Mouse (Mus musculus): ENCODE data around the gene Kcnv2.

The Kcnv2 gene

DNA sequence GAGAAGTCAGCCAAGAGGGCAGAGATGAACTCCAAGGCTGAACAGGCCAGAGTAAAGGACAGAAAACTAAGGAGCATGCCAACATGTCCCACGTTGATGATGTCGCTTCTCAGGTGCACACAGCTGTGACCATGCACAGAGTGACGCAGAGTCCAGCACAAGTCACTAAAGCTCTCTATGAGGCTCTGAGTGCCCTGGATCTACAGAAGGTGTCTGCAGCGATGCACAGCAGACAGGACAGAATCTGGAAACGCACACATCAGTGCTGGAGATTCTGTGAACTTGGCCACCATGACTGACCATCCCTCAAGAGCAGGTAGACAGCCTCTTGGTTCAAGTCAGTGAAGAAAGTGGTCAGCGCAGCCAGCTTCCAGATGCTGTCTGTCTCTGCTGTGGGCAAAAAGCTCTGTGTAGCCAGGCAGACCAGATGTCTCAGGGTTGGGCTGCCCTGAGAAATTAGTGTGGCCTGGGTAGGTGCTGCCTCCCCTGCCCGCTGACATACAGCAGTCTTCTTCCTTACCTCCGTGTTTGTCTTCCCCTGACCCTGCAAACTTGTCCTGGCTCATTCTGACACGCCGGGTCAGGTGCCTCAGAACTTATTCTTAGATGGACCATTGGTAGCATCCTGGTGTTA is 43.8 kb downstream of the Kcnv2 start:
- no peak for DNase-seq (ENCODE audit: low spot score)

DNA sequence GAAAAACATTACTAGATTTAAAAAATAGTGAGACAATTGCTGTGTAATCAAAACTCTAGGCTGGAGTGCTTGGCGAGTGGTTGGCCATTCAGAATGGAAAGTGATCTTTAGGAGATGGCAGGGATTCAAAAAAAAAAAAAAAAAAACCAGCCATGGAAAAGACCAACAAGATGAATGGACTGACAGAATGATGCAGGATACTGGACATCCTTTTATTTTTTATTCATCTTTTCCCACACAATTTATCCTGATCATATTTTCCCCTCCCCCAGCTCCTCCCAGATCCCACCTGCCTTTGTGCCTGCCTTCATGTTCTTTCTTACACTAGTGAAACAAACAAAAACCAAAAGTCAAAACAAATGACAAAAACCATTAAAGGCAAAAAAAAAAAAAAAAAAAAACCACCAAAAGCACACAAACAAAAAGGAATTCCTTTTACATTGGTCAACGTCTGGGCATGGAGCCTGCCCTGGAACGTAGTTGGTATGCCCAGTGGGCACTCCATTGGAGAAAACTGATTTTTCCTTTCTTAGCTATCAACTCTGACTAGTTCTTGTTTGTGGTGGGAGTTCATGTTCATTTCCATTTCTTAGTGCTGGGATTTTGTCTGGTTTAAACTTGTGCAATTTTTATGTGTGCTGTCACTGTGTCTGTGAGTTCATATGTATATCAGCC is 47.2 kb downstream of the Kcnv2 start:
- no peak for DNase-seq (ENCODE audit: low spot score)

- no peak for DNase-seq (ENCODE audit: low spot score)
These were observed 47.8 kb downstream of the Kcnv2 start for GRCm38 (mm10) chr19:27370174-27370573.

DNA sequence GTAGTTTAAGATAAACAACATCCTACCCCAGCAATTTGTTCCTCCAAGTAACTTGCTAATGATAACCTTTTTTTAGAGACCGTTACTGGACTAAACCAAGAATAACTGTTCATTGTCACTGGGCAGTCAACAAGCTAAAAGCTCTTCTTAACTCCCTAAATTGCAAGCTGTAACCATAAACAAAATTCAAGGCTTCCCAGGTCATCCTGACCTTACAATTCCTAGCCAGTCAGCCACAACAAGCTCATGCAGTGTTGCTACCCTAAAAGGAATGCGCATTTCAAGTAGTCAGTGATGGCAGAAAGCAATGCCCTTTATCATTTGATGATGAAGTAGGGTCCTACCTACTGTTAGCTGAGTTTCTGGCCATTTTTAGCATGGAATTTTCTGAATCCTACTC is 48.4 kb downstream of the Kcnv2 start:
- no peak for DNase-seq (ENCODE audit: low spot score)

GRCm38 (mm10) chr19:27379712-27380401 is 57.5 kb downstream of the Kcnv2 start:
- no peak for DNase-seq (ENCODE audit: low spot score)

DNA sequence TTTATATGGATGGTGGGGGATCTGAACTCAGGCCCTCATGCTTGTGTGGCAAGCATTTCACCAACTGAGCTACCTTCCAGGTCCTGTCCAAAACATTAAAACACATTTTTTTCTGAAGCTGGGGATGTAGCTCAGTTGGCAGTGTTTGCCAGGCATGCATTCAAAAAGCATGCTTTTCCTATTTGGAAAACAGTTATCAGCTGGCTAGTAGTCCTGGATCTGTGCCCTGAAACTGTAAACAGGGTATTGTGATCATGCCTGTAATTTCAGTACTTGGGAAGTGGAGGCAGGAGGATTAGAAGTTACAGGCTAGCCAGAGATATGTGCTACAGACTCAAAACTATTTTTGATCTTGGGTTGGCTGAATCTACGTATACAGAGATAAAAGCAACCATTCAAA is 59.7 kb downstream of the Kcnv2 start:
- DNase-seq (ENCODE audit: low spot score): no peak

DNA sequence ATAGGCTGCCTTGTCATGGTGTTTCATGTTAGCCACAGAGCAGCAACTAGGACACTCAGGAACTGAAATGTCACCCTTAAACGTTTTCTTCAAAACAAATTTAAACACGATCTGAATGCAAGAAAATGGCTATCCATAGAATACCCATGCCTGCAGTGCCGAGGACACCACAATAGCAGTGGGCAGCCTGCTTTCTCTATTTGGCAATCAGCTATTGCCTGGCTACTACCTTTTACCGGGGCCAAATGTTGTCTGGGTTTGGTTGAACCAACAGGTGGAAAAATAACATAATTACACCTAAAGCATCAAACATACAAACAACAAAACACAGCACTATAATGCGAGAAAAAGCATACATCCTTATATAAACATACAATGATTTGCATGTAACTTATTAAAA is 60.9 kb downstream of the Kcnv2 start:
- DNase-seq (ENCODE audit: low spot score): no peak

- DNase-seq (ENCODE audit: low spot score): no peak
These were observed 62.9 kb downstream of the Kcnv2 start for GRCm38 (mm10) chr19:27385304-27385703.
